Mouse (Mus musculus) cerebellum, adult 2 months (tissue): ENCODE results near the gene Ghdc.

Source experiments
- CTCF ChIP-seq: fragments of 200-500 bp; IDR thresholded peaks from 2 replicates; pipeline ENCODE4 v1.5.1; 2011; ENCODE audit warnings: low read depth, mild to moderate bottlenecking, control low read depth, low read length, moderate library complexity, borderline replicate concordance; ENCODE audit not compliant: insufficient read depth
- POLR2A ChIP-seq: fragments of 200-500 bp; IDR thresholded peaks from 2 replicates; pipeline ENCODE4 v1.6.1; 2011; ENCODE audit warnings: low read length, control low read depth, borderline replicate concordance; ENCODE audit not compliant: insufficient read depth

DNA sequence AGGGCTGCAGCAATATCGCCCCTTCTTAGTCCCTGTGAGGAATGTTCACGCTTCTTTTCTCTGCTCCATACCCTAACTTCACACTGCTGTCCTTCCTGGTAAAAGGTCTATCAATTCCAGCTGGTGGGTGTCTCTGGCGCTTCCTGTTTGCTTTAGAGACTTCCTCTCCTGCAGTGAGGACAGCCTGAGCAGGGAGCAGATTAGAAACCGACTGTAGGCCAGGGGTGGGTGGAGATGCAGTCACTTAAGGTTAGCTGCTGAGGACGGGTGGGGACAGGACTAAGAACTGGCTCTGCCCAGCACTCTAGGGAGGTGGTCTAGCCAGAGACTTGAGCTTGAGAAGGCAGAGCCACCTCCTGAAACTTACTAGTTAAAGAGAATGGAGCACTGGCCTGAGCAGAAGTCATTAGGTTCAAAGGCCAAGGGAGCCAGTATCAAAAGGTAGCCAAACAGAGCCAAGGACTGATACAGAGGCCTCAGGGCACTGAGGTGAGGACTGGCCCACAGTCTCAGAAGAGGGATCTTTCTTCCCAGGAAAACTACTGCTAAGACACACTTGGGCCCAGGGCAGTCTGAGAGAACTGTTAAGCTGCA is 45.7 kb downstream of the Ghdc start:
- TF ChIP-seq POLR2A (no peak), CTCF (no peak)
